Mouse (Mus musculus) MEL (cell line): Measurements from ENCODE around the gene B3galt5. TPM values are rescaled to one million over a fixed set of nuclear protein-coding genes. Genes with fewer than 3 reads are reported as not detected.

Experiments used
- DNase-seq: peaks from one replicate; pipeline ENCODE4 v3.0.0; 2011; ENCODE audit warnings: low read depth, low spot score
- H3K27ac ChIP-seq: 2 replicates; pipeline ENCODE4 v1.5.1; 2012; ENCODE audit warnings: low read depth, mild to moderate bottlenecking, control low read depth, low read length, moderate library complexity; ENCODE audit not compliant: control insufficient read depth
- H3K27me3 ChIP-seq, 2 experiments: fragments of 150-350 bp in 1 of 2; sonication (generic) in 1 of 2; 2 replicates each; pipeline ENCODE4 v1.6.1; 2012; ENCODE audit warnings: low read length in 2 of 2, mild to moderate bottlenecking in 2 of 2, improper control_type of control experiment in 1 of 2, moderate library complexity in 1 of 2; ENCODE audit not compliant: insufficient read depth in 2 of 2, control insufficient read depth in 1 of 2
- H3K36me3 ChIP-seq, 2 experiments: 2 replicates each; pipeline ENCODE4 v1.6.1; 2012 to 2014; ENCODE audit warnings: low read length in 2 of 2, improper control_type of control experiment in 1 of 2, inconsistent platforms in 1 of 2, mild to moderate bottlenecking in 1 of 2; ENCODE audit not compliant: insufficient read depth in 2 of 2, control insufficient read depth in 1 of 2
- H3K4me1 ChIP-seq, 2 experiments: fragments of 150-350 bp in 1 of 2; sonication (generic) in 1 of 2; 2 replicates each; pipeline ENCODE4 v1.6.1; 2012; ENCODE audit warnings: low read length in 2 of 2, improper control_type of control experiment in 1 of 2, mild to moderate bottlenecking in 1 of 2; ENCODE audit not compliant: insufficient read depth in 2 of 2, control insufficient read depth in 1 of 2
- H3K4me3 ChIP-seq, 2 experiments: fragments of 150-350 bp in 1 of 2; sonication (generic) in 1 of 2; 2 replicates each; pipeline ENCODE4 v1.5.1; 2012; ENCODE audit warnings: low read depth in 2 of 2, low read length in 2 of 2, mild to moderate bottlenecking in 2 of 2, moderate library complexity in 2 of 2, control low read depth in 1 of 2, improper control_type of control experiment in 1 of 2; ENCODE audit not compliant: control insufficient read depth in 1 of 2, insufficient read depth in 1 of 2
- H3K79me2 ChIP-seq: 2 replicates; pipeline ENCODE4 v1.6.1; 2012; ENCODE audit warnings: mild to moderate bottlenecking, low read length, moderate library complexity; ENCODE audit not compliant: control insufficient read depth, poor library complexity, insufficient read depth
- H3K9ac ChIP-seq: 2 replicates; pipeline ENCODE4 v1.6.1; 2012; ENCODE audit warnings: low read depth, mild to moderate bottlenecking, control low read depth, low read length, moderate library complexity; ENCODE audit not compliant: control insufficient read depth, poor library complexity, severe bottlenecking
- H3K9me3 ChIP-seq: fragments of 150-350 bp; sonication (generic); replicated peaks from 2 replicates; pipeline ENCODE4 v1.6.1; 2012; ENCODE audit warnings: mild to moderate bottlenecking, low read length, improper control_type of control experiment, moderate library complexity; ENCODE audit not compliant: insufficient read depth
- CHD1 ChIP-seq: IDR thresholded peaks from 2 replicates; pipeline ENCODE4 v1.6.1; 2012; ENCODE audit warnings: low read depth, mild to moderate bottlenecking, inconsistent platforms, low read length, improper control_type of control experiment
- CHD2 ChIP-seq: IDR thresholded peaks from 2 replicates; pipeline ENCODE4 v1.6.1; 2011; ENCODE audit warnings: low read length, improper control_type of control experiment
- CTCF ChIP-seq, 3 experiments: IDR thresholded peaks in 2 of 3; conservative IDR thresholded peaks in 1 of 3; 2 replicates each; pipeline ENCODE4 v1.5.1; 2011 to 2012; ENCODE audit warnings: low read length in 3 of 3, low read depth in 2 of 3, mild to moderate bottlenecking in 2 of 3, improper control_type of control experiment in 1 of 3, inconsistent platforms in 1 of 3, mixed read lengths in 1 of 3, moderate library complexity in 1 of 3; ENCODE audit not compliant: control insufficient read depth in 1 of 3, insufficient read depth in 1 of 3, poor library complexity in 1 of 3, severe bottlenecking in 1 of 3
- ETS1 ChIP-seq: IDR thresholded peaks from 2 replicates; pipeline ENCODE4 v1.6.1; 2012; ENCODE audit warnings: low read depth, mild to moderate bottlenecking, inconsistent platforms, low read length, improper control_type of control experiment, moderate library complexity
- GABPA ChIP-seq: IDR thresholded peaks from 2 replicates; pipeline ENCODE4 v1.6.1; 2012; ENCODE audit warnings: low read depth, mild to moderate bottlenecking, inconsistent platforms, low read length, improper control_type of control experiment, moderate library complexity
- GATA1 ChIP-seq: IDR thresholded peaks from 2 replicates; pipeline ENCODE4 v1.6.1; 2011; ENCODE audit warnings: low read depth, low read length, improper control_type of control experiment
- JUND ChIP-seq: IDR thresholded peaks from 2 replicates; pipeline ENCODE4 v1.6.1; 2011; ENCODE audit warnings: low read depth, mild to moderate bottlenecking, improper control_type of control experiment, low read length
- KAT2A ChIP-seq: conservative IDR thresholded peaks from 2 replicates; pipeline ENCODE4 v1.6.1; 2012; ENCODE audit warnings: low read depth, low read length, improper control_type of control experiment, inconsistent platforms
- MYB ChIP-seq: IDR thresholded peaks from 2 replicates; pipeline ENCODE4 v1.6.1; 2011; ENCODE audit warnings: mild to moderate bottlenecking, low read depth, low read length, improper control_type of control experiment
- NELFE ChIP-seq: IDR thresholded peaks from 2 replicates; pipeline ENCODE4 v1.6.1; 2011; ENCODE audit warnings: low read depth, low read length, improper control_type of control experiment
- POLR2AphosphoS5 ChIP-seq: IDR thresholded peaks from 2 replicates; pipeline ENCODE4 v1.6.1; 2012; ENCODE audit warnings: low read depth, borderline replicate concordance, mild to moderate bottlenecking, inconsistent platforms, low read length, moderate library complexity, mixed read lengths
- RAD21 ChIP-seq: IDR thresholded peaks from 2 replicates; pipeline ENCODE4 v1.6.1; 2011; ENCODE audit warnings: mild to moderate bottlenecking, low read depth, low read length, improper control_type of control experiment
- RCOR1 ChIP-seq: IDR thresholded peaks from 2 replicates; pipeline ENCODE4 v1.6.1; 2012; ENCODE audit warnings: low read depth, mild to moderate bottlenecking, inconsistent platforms, low read length, improper control_type of control experiment
- SIN3A ChIP-seq: IDR thresholded peaks from 2 replicates; pipeline ENCODE4 v1.6.1; 2012; ENCODE audit warnings: low read length, improper control_type of control experiment, inconsistent platforms
- SMC3 ChIP-seq: IDR thresholded peaks from 2 replicates; pipeline ENCODE4 v1.6.1; 2011; ENCODE audit warnings: low read depth, low read length, improper control_type of control experiment
- TCF12 ChIP-seq: IDR thresholded peaks from 2 replicates; pipeline ENCODE4 v1.6.1; 2014; ENCODE audit warnings: low read depth, mild to moderate bottlenecking, inconsistent platforms, low read length, improper control_type of control experiment, moderate library complexity
- UBTF ChIP-seq: IDR thresholded peaks from 2 replicates; pipeline ENCODE4 v1.6.1; 2012; ENCODE audit warnings: low read depth, mild to moderate bottlenecking, inconsistent platforms, low read length, improper control_type of control experiment, moderate library complexity, borderline replicate concordance; ENCODE audit not compliant: insufficient read depth
- USF2 ChIP-seq, 2 experiments: IDR thresholded peaks; 2 replicates each; pipeline ENCODE4 v1.6.1; 2011 to 2012; ENCODE audit warnings: improper control_type of control experiment in 2 of 2, low read length in 2 of 2, borderline replicate concordance in 1 of 2, inconsistent platforms in 1 of 2, low read depth in 1 of 2, mild to moderate bottlenecking in 1 of 2; ENCODE audit not compliant: insufficient read depth in 1 of 2
- ZC3H11A ChIP-seq: IDR thresholded peaks from 2 replicates; pipeline ENCODE4 v1.6.1; 2012; ENCODE audit warnings: low read depth, mild to moderate bottlenecking, inconsistent platforms, low read length, improper control_type of control experiment
- ZMIZ1 ChIP-seq: IDR thresholded peaks from 2 replicates; pipeline ENCODE4 v1.6.1; 2012; ENCODE audit warnings: low read depth, mild to moderate bottlenecking, inconsistent platforms, low read length, improper control_type of control experiment, moderate library complexity
- polyA plus RNA-seq, 2 experiments: library from polyadenylated mRNA; stranded (reverse) in 1 of 2; unstranded in 1 of 2; fragments of >175 nt in 1 of 2; fragments of >200 nt in 1 of 2; gene quantifications; 2 replicates each; pipeline versions ENCODE4 v1.2.1 to v1.2.4; 2012; ENCODE audit warnings: low replicate concordance in 2 of 2, low read depth in 1 of 2; ENCODE audit not compliant: insufficient read length in 2 of 2, insufficient read depth in 1 of 2, missing spikeins in 1 of 2
- total RNA-seq: library from RNA; depleted of rRNA; stranded (reverse); fragments of 300-350 nt; gene quantifications from 2 replicates; pipeline ENCODE4 v1.2.3, GENCODE M21; 2012

The B3galt5 gene
- total and polyA plus RNA-seq, 3 experiments, result not detected

GRCm38 (mm10) chr16:96353996-96354395, 118.4 kb downstream of the B3galt5 start:
- H3K27me3 ChIP-seq, result no peaks in the 10 kb centered on the region
- H3K79me2 ChIP-seq, result no peaks in the 10 kb centered on the region
- H3K4me1 ChIP-seq, result no peaks in the 10 kb centered on the region
- H3K9ac ChIP-seq, result no peak overlapping the region
- H3K9me3 ChIP-seq, result no peaks in the 10 kb centered on the region
- no peak overlapping the region for H3K27ac ChIP-seq
- TF ChIP-seq USF2 (IDR thresholded peaks at IDR 0.05; ENCODE audit: borderline replicate concordance in 1 of 2, insufficient read depth in 1 of 2, low read depth in 1 of 2, low read length in 2 of 2) (no peak), ETS1 (no peak), KAT2A (no peak), CHD2 (no peak), ZC3H11A (no peak), GATA1 (no peak), CTCF (IDR thresholded peaks at IDR 0.05 in 2 of 3, conservative IDR thresholded peaks at IDR 0.05 in 1 of 3; ENCODE audit: control insufficient read depth in 1 of 3, insufficient read depth in 1 of 3, low read depth in 2 of 3, low read length in 3 of 3, poor library complexity in 1 of 3, severe bottlenecking in 1 of 3) (no peak), CHD1 (no peak), SIN3A (no peak), JUND (no peak), TCF12 (no peak), ZMIZ1 (no peak), RCOR1 (no peak), RAD21 (no peak), GABPA (no peak), NELFE (no peak), POLR2AphosphoS5 (no peak), UBTF (no peak), MYB (no peak)
- TF ChIP-seq, all 39 proteins: peak for 0
- H3K36me3 ChIP-seq, result no peaks in the 10 kb centered on the region
- DNase-seq, result no peak
- no peak overlapping the region for H3K4me3 ChIP-seq

DNA sequence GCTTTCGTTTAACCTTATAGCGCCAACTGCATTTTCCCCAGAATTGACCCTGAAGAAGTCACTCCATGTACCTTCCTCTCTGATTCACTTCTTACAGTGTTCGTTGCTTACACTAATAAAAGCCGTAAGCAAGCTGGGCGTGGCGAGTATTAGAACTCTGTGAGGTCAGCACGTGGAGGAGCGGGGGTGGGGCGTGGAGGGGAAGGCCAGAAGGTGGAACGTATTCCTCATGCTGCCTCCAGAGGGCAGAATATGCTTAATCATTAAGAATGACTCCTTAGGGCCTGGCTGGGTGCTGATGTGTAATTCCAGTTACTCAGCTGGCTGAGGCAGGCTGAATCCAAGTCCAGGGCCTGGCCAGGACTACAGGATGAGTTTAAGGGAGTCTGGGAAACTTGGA, 122.3 kb downstream of the B3galt5 start:
- Histone ChIP-seq H3K36me3 (no peaks in the 10 kb centered on the region), H3K79me2 (no peaks in the 10 kb centered on the region), H3K27me3 (no peaks in the 10 kb centered on the region), H3K27ac (no peak overlapping the region), H3K9ac (no peak overlapping the region), H3K9me3 (no peaks in the 10 kb centered on the region), H3K4me3 (peak overlapping the region in 1 of 2 experiments; percentile 45; a peak in 1 of 4 replicates), H3K4me1 (no peaks in the 10 kb centered on the region)
- DNase-seq, result peak; percentile 62
- TF ChIP-seq SMC3 (peak; percentile 43), USF2 (IDR thresholded peaks at IDR 0.05; ENCODE audit: borderline replicate concordance in 1 of 2, insufficient read depth in 1 of 2, low read depth in 1 of 2, low read length in 2 of 2) (no peak), CTCF (IDR thresholded peaks at IDR 0.05 in 2 of 3, conservative IDR thresholded peaks at IDR 0.05 in 1 of 3; ENCODE audit: control insufficient read depth in 1 of 3, insufficient read depth in 1 of 3, low read depth in 2 of 3, low read length in 3 of 3, poor library complexity in 1 of 3, severe bottlenecking in 1 of 3) (peak; percentile 11 to 58 (median 36); a peak in 4 of 6 replicates), RAD21 (peak; percentile 46)
